Mouse (Mus musculus): ENCODE results near the gene Il1rl1.

The Il1rl1 gene

DNA sequence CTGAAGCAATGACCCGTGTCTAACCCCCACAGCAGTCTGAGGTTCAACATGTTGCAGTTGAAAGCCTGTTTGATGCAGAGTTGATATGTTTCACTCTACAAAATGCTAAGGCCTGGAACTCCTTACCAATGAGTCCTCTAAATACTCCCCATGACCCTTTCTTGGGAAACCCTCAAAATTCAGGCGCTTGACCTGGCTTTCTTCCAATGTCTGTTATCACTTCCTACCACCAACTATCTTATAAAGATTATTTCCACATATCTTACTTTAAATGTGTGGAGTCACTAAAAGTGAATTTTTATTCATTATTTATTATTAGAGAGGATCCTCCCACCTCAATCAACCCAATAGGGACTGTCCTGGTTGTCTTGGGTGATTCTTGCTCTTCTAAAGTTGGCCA is 2.8 kb downstream of the Il1rl1 start:
- CTCF ChIA-PET = no interaction called here
- POLR2A ChIA-PET = no interaction called here

DNA sequence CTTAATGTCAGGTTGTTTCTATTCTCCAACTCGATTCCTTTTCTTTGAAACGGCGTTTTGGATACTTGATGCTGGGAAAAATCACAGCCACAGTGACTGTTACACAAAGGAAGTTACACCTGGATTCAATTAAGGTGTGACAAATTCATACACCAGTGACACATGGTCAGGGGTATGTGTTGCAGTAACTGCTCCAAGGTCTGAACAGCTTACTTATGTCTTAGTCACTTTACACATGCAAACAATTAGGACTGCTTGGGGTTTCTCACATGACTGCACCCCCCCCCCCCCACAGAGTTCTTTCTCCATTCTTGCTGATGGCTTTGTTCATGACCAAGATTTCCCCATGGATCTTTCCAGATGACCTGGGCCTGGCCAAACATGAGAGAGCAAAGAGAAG is 6.6 kb downstream of the Il1rl1 start:
- ChIA-PET CTCF (interaction anchor here in 2 of 4 experiments (0.6 to 0.7 kb wide), 2 partner anchors 11 to 141 kb away, joined by 3 to 6 read pairs; no protein-coding TSS in a partner anchor), POLR2A (no interaction called here)

DNA sequence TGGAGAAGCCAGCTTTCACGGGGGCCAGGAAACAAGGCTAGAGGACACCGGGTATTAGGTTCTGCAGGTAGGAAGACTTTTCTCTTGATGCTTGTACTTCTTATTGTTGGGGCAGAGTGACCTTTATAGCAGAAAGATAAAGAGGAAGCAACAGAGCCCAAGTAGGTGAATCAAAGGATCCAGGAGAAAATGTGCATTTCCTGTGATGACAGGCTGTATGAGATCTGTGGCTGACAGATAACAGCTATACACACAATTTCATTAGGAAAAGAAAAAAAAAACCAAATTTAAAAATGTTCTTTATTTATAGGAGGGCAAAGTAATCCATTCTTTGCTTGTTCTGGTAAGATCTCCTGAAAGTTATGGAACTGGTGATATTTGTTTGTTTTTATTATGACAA is 8.0 kb downstream of the Il1rl1 start:
- ChIA-PET CTCF (no interaction called here), POLR2A (interaction anchor here in 1 of 4 experiments (0.7 kb wide), 1 partner anchor 998 kb away, joined by 3 read pairs; no protein-coding TSS in a partner anchor)

DNA sequence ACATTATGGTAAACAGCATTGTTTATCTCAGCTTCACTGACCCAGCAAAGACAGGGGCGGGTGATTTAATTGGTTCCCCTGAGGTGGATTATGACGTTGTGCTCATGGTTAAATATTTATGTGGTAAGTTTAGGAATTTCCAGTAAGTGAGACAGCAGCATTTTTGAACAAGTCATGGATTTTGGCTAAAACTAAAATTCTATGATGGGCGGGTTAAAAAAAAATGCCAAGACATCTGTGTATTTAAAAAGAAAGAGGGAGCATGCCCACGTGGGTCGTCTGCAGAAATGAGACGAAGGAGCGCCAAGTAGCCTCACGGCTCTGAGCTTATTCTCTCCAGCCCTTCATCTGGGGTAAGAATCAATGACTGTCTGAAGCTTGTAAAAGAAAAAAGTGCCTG is 10.1 kb downstream of the Il1rl1 start:
- ChIA-PET CTCF (no interaction called here), POLR2A (no interaction called here)

DNA sequence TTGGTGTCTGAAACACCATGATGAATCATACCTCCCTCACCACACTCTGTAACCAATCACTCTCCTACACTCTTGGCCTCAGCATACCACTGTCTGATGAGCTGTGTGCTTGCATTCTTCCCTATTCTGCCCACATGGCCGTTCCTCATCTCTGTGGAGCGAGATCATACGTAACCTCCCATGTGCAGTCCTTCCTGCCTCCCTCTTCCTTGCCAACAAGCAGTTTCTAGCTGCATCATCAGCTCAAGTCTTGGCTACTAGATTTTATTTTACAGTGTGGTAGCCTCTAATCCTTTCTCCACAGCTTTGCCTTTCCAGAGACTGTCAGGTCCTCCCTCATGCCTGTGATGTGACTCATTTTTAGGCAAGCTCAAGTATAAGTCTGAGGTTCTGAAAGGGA is 15.4 kb downstream of the Il1rl1 start:
- ChIA-PET POLR2A (no interaction called here), CTCF (no interaction called here)

DNA sequence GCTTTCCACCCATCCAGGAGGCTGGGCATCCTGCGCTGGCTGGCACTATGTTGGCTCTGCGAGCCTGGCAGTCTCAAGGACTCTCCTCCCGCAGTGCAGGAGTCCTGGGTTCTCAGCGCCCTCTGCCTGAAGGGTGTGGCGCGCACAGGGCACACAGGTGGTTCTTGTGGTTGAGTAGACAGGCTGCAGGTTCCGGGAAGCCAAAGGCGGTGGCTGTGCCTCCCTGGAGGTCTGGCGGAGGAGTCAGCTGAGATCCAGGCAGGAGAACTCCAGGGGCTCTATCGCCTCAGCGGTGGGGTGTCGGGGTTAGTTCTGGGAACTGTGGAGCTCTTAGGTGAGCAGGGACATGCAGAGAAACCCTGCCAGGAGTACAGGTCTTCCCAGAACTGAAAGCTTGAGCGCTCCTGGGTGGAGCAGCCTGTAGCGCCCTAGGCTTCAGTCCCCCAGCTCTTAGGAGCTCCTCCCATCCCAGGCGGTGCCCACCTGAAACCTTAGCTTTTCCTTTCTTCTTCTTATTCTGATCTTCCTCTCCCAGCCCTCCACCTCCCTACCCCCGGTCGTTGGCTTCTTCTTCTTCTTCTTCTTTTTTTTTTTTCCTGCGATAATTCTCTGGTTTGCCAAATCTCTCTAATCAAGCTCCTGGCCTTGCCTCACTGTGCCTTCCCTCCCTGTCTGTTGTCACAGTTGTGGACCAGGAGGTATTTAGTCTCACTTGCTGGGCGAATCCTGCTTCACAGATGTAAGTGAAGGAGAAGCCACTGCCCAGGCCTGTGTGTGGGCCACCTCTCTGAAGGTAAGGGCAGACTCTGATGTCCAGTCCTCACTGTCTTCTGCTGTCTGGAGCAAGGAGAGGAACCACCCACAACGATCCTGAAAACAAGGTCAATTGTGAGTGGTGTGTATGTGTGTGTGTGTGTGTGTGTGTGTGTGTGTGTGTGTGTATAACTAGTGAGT is 36.4 kb downstream of the Il1rl1 start, which contains the start of gene Il18r1:
Gene Il18r1 (plus strand): TSS at position 76 of the 954 bp plus-strand sequence.
- ChIA-PET CTCF (interaction anchor here (0.6 to 0.7 kb wide), 7 partner anchors 60 to 465 kb away, joined by 3 to 10 read pairs (median 3); no protein-coding TSS in a partner anchor), POLR2A (interaction anchor here in 2 of 4 experiments (0.6 to 0.7 kb wide), 2 partner anchors 41 to 1942 kb away, joined by 3 to 4 read pairs; no protein-coding TSS in a partner anchor)

DNA sequence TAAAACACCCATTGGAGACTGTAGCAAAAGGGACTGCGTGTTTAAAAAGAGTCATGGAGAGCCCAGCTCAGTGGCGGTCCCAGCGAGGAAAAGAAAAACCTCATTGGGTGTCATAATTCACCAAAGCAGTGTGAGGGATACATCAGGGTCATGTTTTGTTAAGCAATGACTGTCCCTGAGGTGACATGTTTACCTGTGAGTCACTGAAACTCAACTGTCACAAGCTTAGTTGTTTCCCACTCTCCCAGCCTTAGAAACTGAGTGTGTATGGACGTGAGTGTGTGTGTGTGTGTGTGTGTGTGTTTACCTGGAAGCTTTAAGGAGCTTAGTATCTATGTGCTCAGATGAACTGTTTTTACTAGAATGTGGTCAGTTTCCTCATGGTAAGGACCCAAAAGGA is 37.9 kb downstream of the Il1rl1 start:
- CTCF ChIA-PET = no interaction called here
- POLR2A ChIA-PET = no interaction called here

DNA sequence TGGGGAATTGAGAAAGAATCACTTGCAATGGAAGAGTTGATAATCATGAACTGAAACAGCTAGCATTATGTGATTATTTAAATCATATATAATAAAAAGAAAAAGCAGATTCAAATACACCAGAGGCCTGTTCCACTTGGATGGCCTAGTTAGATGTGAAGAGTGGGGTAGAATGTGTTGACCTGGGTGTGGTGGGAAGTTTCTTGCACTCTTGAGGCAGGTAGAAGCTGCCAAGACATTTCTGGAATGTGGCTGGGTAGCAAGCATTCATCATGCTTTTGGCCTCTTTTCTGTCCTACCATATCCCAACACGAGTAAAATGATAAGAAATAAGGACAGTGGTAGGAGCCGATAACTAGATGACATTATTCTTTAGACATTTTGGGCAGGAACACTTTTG is 39.4 kb downstream of the Il1rl1 start:
- CTCF ChIA-PET = no interaction called here
- POLR2A ChIA-PET = no interaction called here

DNA sequence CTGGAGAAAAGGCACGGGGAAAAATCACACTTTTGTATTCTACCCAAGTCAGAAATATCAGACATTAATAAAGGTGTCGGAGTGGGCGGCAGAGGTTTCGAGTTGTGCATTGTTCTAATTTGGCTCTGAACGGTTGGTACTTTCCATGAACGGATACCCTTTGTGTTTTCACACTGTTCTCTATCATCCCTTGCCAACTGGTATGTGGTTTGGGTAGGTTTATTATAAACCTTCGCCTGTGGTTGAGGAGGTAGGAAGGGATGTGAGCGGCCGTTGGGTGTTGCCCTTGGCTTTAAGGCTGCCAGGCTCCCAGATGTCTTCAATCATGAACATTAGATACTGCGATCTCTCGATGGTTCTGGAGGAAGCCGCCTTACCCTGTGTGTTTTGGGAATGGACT is 40.5 kb downstream of the Il1rl1 start:
- CTCF ChIA-PET = no interaction called here
- POLR2A ChIA-PET = no interaction called here

DNA sequence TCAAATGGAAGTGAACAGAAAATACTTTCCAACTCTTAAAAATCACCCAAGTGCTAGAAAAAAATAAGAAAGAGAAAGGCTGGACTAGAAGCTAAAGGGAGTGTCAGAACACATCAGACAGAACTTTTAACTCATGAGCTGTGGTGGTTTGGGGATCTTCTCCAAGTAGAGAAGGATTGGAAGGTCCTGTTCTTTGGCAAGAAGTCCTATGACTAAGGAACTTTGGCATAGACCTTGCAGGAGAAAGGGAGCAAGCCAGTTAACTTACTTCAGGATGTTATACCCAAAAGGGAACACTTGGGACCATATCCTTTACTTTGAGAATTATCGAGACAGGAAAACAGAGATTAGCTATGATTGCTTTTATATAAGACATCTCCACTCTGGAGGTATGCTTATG is 43.0 kb downstream of the Il1rl1 start:
- ChIA-PET CTCF (no interaction called here), POLR2A (no interaction called here)

DNA sequence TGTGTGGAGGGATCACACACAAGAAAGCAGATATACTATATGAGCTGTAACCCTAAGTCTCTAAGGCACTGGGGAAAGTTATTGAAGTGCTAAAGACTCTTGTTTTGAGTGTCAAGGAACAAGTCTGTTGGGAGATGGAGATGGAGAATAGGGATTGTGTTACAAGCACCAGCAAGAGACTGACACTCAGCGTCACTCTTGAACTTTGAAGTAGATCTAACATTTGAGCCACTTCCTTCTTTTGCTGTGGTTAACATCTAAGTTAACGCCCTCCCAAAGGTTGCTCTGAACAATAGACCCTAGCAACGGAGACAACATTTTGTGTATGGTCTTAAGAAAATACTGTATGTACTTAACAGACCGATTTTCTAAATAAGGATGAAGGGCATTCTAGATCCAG is 44.3 kb downstream of the Il1rl1 start:
- ChIA-PET POLR2A (no interaction called here), CTCF (interaction anchor here in 1 of 4 experiments (0.6 kb wide), 1 partner anchor 1275 kb away, joined by 7 read pairs; no protein-coding TSS in a partner anchor)

DNA sequence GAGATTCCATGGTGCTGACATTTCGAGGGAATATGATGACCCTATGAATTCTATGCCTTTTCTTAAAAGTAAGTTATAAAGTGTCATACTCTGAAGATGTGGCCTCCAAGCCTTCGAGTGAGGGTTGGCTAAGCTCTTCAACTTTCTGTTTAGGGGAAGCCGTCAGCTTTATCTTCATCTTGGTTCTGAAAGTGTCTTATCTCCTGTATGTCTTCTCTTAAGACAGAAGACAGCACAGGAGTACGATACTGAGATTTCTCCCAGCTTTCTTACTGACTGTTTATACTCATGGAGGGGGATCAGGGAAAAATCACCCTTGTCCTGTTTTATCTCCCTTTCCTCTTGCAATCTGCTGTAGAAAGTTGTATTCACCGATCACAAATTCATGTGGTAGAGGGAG is 45.0 kb downstream of the Il1rl1 start:
- POLR2A ChIA-PET = no interaction called here
- CTCF ChIA-PET = no interaction called here

DNA sequence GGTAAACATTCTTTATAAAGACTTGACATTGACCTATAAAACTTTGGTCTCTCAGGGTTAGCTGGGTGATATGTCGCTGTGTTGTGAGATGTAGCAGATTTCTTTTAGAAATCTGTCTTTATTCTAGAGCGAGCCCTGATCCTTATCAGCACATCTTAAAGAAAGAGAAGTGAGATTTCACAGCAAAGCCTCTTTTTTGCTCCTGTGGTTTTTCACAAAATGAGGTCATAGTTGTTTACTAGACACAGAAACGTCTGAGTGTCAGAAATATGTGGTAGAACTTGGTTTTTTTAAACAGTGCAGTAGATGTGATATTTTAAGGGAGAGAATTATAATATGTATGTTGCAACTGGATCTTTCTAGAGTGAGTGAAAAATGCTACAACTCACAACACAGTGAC is 46.3 kb downstream of the Il1rl1 start:
- POLR2A ChIA-PET = no interaction called here
- CTCF ChIA-PET = no interaction called here

DNA sequence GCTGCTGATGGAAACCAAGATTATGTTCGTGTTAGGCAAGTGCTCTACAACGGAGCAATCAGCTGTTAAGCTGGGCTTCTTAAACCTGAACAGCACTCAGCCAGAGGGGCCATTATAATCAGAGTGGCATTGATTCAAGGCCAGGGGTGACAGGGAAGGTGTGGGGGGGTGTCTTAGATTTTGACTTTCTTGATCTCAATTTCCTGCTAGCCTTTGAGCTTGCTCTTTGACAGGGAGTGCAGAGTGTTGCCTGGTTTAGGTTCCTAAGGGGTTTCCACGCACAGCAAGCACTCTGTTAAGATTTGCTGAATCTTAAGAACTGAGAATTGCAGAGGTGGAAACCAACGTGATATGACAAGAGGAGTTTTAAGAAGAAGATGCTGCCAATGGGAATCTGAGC is 47.4 kb downstream of the Il1rl1 start:
- ChIA-PET POLR2A (interaction anchor here in 1 of 4 experiments (0.6 kb wide), 1 partner anchor 398 kb away, joined by 3 read pairs; no protein-coding TSS in a partner anchor), CTCF (no interaction called here)

DNA sequence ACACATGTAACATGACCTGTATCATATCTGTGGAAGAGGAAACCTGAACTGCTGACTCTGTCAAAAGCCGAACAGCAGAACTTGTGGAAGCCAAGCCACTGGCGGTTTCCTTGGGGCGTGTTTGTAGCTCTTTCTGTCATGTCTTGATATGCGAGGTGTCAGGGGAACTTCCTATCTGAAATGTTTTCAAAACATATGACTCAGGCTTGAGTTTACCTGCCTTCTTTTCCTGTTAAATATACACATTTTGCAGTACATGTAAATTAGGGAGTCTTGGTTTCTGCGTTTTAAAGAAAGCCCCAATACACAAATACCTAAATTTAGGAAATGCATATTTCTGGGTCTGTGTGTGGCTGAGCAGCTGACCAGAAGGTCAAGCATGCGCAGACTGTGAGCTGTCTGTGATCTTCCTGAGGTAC is 50.1 kb downstream of the Il1rl1 start:
- ChIA-PET POLR2A (no interaction called here), CTCF (no interaction called here)

DNA sequence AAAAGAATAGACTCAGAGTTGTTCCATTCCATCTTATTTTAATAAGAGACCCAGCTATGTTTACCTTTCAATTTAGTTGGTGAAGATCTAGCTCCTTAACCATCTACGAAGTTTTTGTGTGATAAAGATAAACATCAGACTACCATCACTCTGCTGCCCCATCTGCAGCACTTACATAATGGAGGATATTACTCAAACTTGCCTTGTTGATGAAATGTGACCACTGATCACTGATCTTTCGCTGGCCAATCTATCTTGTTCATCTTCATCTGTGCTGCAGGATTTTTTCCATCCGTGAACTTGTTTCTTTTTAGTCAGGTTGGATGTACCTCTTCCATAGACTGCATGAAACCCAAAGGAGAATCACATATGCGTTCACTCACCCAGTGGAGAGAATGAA is 65.2 kb downstream of the Il1rl1 start:
- ChIA-PET CTCF (no interaction called here), POLR2A (no interaction called here)

DNA sequence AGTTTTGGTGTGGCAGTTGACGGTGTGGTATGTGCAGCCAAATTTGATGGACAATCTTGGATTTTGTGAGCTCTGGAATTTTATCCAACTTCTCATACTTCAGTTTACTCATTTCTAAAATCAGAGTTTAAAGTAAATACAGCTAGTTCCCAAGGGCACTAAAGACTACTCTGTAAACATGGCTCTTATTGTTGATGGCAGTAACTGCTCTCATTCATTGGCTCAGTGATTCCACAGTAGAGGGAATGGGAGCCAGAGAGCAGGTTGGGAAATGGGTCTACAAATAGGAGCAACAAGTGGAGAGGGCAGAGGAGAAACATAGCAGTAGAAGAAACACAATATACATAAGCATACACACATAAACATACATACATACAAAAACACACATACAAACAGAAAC is 70.3 kb downstream of the Il1rl1 start:
- POLR2A ChIA-PET = no interaction called here
- CTCF ChIA-PET = interaction anchor here in 1 of 4 experiments (0.6 kb wide), 2 partner anchors 1688 to 1898 kb away, joined by 3 read pairs; no protein-coding TSS in a partner anchor

DNA sequence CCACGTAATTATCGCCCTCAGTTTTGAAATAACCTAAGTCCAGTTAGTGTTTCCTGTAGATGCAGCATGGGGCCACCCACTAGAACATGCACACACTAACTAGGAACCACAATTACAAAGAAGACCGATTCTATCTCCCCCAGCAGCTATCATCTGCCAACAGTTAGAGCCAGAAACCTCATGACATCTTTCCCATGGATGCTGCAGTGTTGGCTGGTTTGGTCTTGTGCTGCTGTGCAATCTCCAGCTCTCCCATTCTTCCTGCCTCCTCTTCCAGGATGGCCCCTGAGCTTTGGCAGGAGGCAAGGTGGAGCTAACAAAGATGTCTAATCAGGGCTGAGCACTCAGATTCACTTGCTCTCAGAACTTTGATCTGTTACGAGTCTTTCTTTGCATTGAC is 71.8 kb downstream of the Il1rl1 start:
- ChIA-PET POLR2A (no interaction called here), CTCF (no interaction called here)

DNA sequence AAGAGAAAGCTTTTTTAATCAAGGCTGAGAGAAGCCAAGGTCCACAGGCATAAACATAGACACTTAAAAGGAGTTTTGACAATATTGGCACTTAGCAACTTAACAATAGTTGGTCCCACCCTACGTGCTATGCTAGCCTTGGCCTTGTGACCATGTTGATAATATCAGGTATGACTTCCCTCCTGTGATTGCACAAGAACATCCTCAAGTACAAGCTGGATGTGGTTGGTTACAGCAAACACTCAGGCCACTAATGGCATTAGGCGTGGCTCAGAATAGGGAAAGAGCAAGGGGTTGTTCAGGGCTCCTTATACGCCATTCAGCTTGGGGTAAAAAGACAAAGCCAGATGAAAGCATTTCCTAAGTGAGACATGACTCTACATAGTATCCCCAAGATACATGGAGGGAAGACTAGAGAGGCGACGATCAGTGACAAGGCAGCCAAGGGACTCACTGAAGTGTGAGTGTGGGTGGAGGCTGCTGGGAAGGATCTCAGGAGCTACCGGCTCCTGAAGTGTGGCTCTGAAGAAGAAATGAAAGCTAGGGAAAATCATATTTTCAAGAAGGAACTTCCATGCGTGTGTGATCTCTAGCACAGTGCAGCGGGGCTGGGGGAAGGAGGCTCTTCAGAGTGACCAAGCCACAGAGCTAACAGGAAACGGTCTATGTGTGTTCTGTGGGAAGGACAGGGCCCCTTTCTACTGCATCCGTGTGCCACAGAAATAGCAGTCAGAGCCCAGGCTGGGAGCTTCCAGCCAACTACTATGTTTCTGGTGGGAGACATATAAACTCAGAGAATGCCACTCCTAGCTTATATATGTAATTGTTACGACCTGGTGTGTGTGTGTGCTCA is 72.4 kb downstream of the Il1rl1 start:
- ChIA-PET CTCF (no interaction called here), POLR2A (no interaction called here)

DNA sequence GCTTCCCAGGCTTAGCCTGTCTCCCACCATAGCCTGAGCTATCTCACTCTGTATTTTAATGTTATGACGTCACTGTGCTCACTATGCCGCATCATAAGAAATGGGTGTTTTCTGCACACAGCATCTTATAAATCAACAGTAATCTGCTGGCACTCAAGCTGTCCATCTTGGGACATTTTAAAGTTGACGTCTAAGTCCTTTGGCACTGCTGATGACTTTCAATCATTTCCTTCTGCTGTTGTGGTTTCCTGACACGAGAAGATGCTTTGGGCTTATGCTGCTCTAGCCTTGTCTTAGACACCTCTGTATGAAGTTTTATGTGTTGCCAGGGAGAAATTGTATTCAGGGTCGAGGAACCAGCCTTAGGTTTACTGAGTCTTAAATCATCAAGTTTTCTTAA is 75.2 kb downstream of the Il1rl1 start:
- ChIA-PET CTCF (no interaction called here), POLR2A (no interaction called here)
